Mouse (Mus musculus): Measurements from ENCODE around the gene Kdm3a.

GRCm38 (mm10) chr6:71631706-71632461 lies 906 bp downstream of the Kdm3a start:
- TF ChIP-seq POLR2A (IDR thresholded peaks at IDR 0.05; ENCODE audit: extremely low read depth, insufficient read depth, low read length), result no peak
- TF ChIP-seq CTCF (IDR thresholded peaks at IDR 0.05; ENCODE audit: extremely low read depth, insufficient read depth, low read length), result no peak
